Mouse (Mus musculus): ENCODE measurements around the gene Clcn5.

DNA sequence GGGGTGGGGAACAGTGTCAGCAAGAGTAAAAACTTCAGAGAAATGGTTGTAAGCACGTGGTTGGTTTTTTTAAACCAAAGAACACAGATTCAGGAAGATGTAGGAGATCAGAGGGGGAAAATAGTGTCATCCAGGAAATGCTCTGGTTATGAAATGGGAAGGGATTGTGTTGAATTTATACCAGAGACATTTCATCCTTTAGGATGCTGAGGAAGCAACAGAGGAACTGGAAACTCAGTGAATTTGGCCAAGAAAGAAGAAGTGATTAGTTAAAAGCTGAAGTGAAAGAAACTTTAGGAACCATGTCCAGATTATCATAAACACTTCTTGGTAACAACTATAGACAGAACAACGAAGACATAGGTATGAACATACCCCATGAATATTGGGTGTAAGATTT is 26.2 kb downstream of the Clcn5 start:
- TF ChIP-seq CTCF (conservative IDR thresholded peaks at IDR 0.05; ENCODE audit: low read length) (no peak), POU5F1 (IDR thresholded peaks at IDR 0.05; ENCODE audit: borderline replicate concordance, low read length) (no peak), NANOG (IDR thresholded peaks at IDR 0.05; ENCODE audit: borderline replicate concordance, low read length) (no peak)

All from E14TG2a.4 (cell line).